Mouse (Mus musculus): ENCODE results near the gene Pigq. TPM values are rescaled to one million over a fixed set of nuclear protein-coding genes. Genes with fewer than 3 reads are reported as not detected.

Gene Pigq
- polyA plus RNA-seq, 1 experiment from 2014 or later = 50.5 TPM

DNA sequence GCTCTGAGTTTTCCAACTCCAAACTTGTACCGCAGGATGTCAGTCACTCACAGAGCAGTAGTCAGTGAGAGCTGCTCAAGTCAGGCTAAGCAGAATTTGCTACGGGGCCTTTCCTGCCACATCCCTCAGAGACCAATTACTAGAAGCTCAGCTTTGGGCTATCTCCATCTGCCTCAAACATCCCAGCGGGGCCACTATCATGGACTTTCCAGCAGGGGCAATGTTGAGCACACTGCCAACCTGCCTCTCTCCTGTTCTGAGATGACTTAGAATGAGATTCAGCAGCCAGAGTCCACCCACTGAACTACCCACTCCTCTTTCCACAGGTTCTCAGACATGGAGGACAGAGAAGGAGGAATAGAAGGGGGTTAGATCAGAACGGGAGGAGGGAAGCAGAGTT is 59.1 kb downstream of the Pigq start:
- H3K4me1 ChIP-seq = peaks cover 15% of the 10 kb centered on the region
- WGBS = 61% methylated on average over 4 of the region's 4 CpGs
- H3K36me3 ChIP-seq = peaks cover 80% of the 10 kb centered on the region

DNA sequence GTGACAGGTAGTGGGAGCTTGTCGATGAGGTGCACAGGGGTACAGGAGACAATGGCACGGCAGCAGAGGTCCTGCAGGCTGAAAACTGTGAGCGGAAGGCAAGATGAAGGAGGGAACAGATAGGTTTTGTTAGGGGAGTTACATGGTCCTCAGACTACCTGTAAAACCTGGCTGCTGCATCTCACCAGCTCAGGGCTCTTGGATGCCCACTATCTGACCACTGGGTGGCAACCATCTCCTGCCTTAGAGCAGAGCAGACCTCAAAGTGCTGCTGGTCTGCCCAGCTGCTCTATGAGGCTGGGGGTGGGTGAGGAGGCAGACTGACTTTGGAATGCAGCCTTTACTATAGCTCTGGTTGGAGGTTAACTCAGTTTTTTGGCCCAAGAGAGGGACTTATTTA is 60.9 kb downstream of the Pigq start:
- H3K4me3 ChIP-seq = no peak overlapping the region
- H3K4me1 ChIP-seq = peaks cover 20% of the 10 kb centered on the region
- H3K9me3 ChIP-seq = no peaks in the 10 kb centered on the region
- peaks cover 73% of the 10 kb centered on the region for H3K36me3 ChIP-seq
- no peak overlapping the region for H3K9ac ChIP-seq
- H3K4me2 ChIP-seq (replicated peaks) = no peak overlapping the region
- 93% methylated on average over 3 of the region's 3 CpGs for WGBS
- no peak overlapping the region for H3K27ac ChIP-seq
- H3K27me3 ChIP-seq = no peaks in the 10 kb centered on the region
- ATAC-seq (ENCODE audit: low FRiP score, low read depth) = no peak

More for the DNA sequence above, 59.1 kb downstream of the Pigq start:
- Histone ChIP-seq H3K27ac (no peak overlapping the region), H3K27me3 (no peaks in the 10 kb centered on the region), H3K9ac (no peak overlapping the region), H3K4me2 (replicated peaks) (no peak overlapping the region), H3K9me3 (no peaks in the 10 kb centered on the region), H3K4me3 (no peak overlapping the region)
- no peak for ATAC-seq (ENCODE audit: low FRiP score, low read depth)

DNA sequence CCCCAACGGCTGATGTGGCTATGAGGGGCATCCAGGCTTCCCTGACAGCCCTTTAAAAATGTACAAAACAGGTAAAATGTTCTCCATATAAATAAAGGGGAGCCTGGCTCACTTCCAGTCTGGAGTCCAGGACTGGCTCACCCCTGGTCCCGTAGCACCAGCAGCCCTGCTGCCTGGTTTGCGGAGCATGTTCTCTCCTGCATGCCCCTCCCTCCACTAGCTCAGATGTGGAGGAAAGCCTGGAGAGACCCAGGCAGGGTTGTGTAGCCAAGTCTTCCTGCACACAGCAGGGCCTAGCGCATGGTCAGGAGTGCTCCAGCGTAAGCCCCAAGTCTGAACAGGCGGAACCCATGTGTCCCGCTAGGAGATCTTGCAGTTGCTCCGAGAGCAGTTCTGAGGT is 61.5 kb downstream of the Pigq start:
- Histone ChIP-seq H3K4me2 (replicated peaks) (no peak overlapping the region), H3K4me1 (peaks cover 20% of the 10 kb centered on the region), H3K9me3 (no peaks in the 10 kb centered on the region), H3K27ac (no peak overlapping the region), H3K4me3 (no peak overlapping the region), H3K36me3 (peaks cover 73% of the 10 kb centered on the region), H3K9ac (no peak overlapping the region), H3K27me3 (no peaks in the 10 kb centered on the region)
- no peak for ATAC-seq (ENCODE audit: low FRiP score, low read depth)
- 83% methylated on average over 8 of the region's 8 CpGs for WGBS

DNA sequence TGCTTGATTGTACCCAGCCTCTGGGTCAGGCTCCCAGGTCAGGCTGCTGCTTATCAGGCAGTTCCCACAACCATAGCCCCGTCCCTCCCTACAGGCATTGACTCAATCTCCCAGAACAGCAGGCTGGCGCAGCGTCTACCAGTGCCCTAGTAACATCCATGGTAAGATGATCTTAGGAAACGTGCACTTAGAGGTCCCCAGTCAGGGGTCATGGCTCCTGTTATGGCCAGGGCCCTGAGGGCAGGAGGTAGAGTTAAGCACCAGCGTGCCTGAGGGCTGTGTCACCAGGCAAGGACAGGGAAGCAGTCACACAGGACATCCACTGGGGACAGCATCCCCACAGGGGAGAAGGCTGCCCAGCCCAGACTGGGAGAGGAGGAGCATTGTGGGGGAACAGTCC is 62.4 kb downstream of the Pigq start:
- ATAC-seq (ENCODE audit: low FRiP score, low read depth) = no peak
- Histone ChIP-seq H3K9me3 (no peaks in the 10 kb centered on the region), H3K4me2 (replicated peaks) (no peak overlapping the region), H3K4me3 (no peak overlapping the region), H3K9ac (no peak overlapping the region; the same call in 1 of the 2 replicates), H3K4me1 (peaks cover 20% of the 10 kb centered on the region), H3K27me3 (no peaks in the 10 kb centered on the region), H3K27ac (no peak overlapping the region), H3K36me3 (peaks cover 70% of the 10 kb centered on the region)
- 35% methylated on average over 5 of the region's 5 CpGs for WGBS

DNA sequence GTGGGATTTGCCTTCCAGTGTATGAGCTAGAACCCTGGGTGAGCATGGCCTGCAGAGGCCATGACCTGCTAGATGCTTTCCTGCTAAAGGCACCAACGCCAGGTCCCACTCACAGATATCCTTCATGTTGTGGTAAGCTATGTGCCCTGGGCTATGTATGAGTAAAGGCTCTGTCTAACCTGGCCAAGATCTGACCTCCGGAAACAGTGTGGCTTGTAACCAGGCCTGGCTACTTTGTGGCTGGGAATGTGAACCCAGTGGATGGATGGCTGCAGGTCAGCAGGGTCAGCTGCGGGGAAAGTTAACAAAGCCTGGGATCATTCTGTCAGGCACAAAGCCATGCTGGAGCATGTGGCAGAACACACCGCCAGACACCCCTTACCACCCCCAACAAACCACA is 63.0 kb downstream of the Pigq start:
- Histone ChIP-seq H3K9ac (no peak overlapping the region), H3K4me3 (no peak overlapping the region)

DNA sequence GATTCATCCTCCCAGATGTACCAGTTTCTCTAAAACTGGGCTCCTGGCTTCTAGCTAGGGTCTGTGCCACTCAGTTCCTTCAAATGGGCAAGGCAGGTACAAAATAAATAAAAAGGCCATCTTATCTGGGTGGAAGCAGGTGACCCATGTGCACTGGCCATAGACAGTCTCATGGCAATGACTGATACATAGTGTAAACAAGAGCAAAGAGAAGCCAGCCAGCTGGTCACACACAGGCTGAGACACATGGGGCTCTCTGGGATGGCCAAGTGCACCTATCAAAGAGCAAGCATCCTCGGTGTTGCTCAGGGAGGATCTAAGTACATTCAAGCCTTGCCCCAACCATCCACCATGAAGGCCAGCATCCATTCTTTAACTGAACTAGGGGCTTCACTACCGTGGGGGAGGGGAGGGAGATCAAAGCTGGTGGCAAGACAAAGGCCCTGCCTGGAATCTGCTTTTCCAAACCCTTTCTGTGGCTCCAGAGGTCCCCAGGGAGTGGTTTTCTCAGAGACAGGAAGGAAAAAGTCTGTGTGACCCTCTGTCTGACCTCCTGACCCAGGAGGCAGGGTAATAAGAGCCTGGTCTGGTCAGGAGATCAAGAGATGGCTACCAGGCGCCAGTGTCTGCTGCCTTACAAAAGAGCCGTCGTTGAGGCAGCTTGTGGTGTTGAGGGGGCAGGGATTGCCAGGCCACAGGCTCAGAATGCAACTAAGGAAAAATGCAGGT is 63.7 kb downstream of the Pigq start:
- no peaks in the 10 kb centered on the region for H3K9me3 ChIP-seq
- no peak overlapping the region for H3K4me2 ChIP-seq (replicated peaks)
- no peaks in the 10 kb centered on the region for H3K27me3 ChIP-seq
- H3K27ac ChIP-seq = no peak overlapping the region
- H3K4me1 ChIP-seq = peaks cover 31% of the 10 kb centered on the region
- WGBS = 13% methylated on average over 5 of the region's 5 CpGs
- H3K9ac ChIP-seq = no peak overlapping the region
- no peak for ATAC-seq (ENCODE audit: low FRiP score, low read depth)
- no peak overlapping the region for H3K4me3 ChIP-seq
- H3K36me3 ChIP-seq = peaks cover 64% of the 10 kb centered on the region

More for the DNA sequence above, 63.0 kb downstream of the Pigq start:
- Histone ChIP-seq H3K4me1 (peaks cover 25% of the 10 kb centered on the region), H3K4me2 (replicated peaks) (no peak overlapping the region), H3K9me3 (no peaks in the 10 kb centered on the region), H3K27me3 (no peaks in the 10 kb centered on the region), H3K27ac (0 out of 2 replicates have a peak overlapping the region, but pooled peaks have one; percentile 44), H3K36me3 (peaks cover 66% of the 10 kb centered on the region)
- WGBS = 23% methylated on average over 4 of the region's 4 CpGs
- ATAC-seq (ENCODE audit: low FRiP score, low read depth) = no peak

DNA sequence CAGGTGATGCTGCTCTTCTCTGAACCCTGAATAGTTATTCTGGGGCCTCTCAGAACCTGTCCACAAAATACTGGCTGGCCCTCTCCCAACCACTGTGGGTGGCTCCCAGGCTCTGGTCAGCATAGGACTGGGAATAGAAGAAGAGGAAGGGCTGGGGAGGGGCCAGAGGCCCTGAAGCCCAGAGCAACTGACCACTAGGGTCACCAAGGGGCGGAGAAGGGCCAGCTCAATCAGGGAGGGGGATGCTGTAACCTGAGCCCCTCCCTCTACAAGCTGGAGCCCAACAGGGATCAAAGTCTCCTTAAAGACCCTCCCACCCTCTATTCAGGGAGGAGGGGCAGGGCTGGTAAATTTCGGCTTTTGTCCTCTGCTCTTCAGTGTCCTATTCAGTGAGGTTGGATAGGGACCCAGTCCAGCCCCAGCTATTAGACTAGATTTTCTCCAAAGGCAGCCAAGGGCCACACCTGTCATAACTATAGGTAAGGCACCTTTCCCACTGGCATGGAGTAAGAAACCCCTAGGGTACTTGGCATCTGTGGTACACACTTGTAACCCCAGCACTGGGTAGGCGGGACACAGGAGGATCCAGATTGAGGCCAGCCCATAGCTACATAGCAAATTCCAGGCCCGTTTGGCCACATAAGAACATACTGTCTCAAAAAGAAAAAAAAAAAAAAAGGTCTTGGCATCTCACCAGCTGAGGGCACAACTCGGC is 64.4 kb downstream of the Pigq start, which contains the start of gene Wfikkn1:
Gene Wfikkn1 (minus strand): TSS at position 663 of the 715 bp plus-strand sequence.
- Histone ChIP-seq H3K36me3 (peaks cover 63% of the 10 kb centered on the region), H3K4me2 (replicated peaks) (no peak within 1 kb of the TSS), H3K4me1 (peaks cover 35% of the 10 kb centered on the region), H3K27ac (0 out of 2 replicates have a peak within 1 kb of the TSS, but pooled peaks have one; percentile 44), H3K9me3 (no peaks in the 10 kb centered on the region), H3K4me3 (no peak within 1 kb of the TSS), H3K9ac (peak within 1 kb of the TSS; percentile 35; the same call in 1 of the 2 replicates), H3K27me3 (no peaks in the 10 kb centered on the region)
- ATAC-seq (ENCODE audit: low FRiP score, low read depth) = no peak
- WGBS = 26% methylated on average over 5 of the region's 5 CpGs

DNA sequence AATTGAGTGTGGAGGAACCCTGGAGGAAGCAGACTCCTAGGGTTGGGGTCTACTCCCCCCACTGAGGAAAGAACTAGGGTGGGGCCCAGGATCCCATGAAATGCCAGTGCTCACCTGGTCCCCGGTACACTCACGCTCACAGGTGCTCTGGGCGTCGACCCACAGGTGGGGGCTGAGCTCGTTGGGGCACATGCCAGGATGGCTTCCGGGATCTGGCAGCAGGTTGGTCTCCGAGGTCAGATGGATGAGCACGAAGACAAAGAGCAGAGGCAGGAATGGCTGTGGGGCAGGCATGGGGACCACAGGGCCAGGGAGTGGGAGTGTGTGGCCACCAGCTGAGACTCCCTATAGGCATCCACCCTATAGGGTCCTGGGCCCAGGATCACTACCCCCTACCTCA is 65.0 kb downstream of the Pigq start:
- no peak overlapping the region for H3K27ac ChIP-seq
- H3K9ac ChIP-seq = peak overlapping the region; percentile 35; the same call in 1 of the 2 replicates
- ATAC-seq (ENCODE audit: low FRiP score, low read depth) = no peak
- peaks cover 35% of the 10 kb centered on the region for H3K4me1 ChIP-seq
- H3K4me3 ChIP-seq = no peak overlapping the region
- H3K27me3 ChIP-seq = no peaks in the 10 kb centered on the region
- WGBS = 82% methylated on average over 8 of the region's 8 CpGs
- H3K36me3 ChIP-seq = peaks cover 57% of the 10 kb centered on the region
- no peaks in the 10 kb centered on the region for H3K9me3 ChIP-seq
- H3K4me2 ChIP-seq (replicated peaks) = no peak overlapping the region

DNA sequence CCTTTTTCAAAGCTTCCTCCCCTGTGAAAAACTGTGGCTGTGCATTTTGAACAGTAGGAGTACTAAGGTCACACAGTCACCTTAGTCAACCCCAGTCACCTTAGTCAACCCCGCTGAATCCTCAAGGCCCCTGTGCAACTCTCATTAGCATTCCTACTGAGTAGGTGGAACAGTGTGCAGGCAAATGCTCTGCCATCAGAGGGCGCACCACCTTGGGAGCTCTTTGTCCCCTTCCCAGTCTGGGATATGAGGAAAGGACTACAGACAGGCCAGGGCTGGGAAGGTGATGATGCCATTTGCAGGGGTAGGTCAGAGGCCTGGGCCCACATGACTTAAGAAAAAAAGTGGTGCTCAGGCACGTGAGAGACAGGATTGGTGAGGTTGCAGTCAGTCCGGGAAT is 65.5 kb downstream of the Pigq start:
- Histone ChIP-seq H3K27ac (no peak overlapping the region), H3K36me3 (peaks cover 52% of the 10 kb centered on the region), H3K4me1 (peaks cover 37% of the 10 kb centered on the region), H3K4me2 (replicated peaks) (no peak overlapping the region), H3K9ac (no peak overlapping the region), H3K4me3 (no peak overlapping the region), H3K27me3 (no peaks in the 10 kb centered on the region), H3K9me3 (no peaks in the 10 kb centered on the region)
- 56% methylated on average over 4 of the region's 4 CpGs for WGBS
- no peak for ATAC-seq (ENCODE audit: low FRiP score, low read depth)

DNA sequence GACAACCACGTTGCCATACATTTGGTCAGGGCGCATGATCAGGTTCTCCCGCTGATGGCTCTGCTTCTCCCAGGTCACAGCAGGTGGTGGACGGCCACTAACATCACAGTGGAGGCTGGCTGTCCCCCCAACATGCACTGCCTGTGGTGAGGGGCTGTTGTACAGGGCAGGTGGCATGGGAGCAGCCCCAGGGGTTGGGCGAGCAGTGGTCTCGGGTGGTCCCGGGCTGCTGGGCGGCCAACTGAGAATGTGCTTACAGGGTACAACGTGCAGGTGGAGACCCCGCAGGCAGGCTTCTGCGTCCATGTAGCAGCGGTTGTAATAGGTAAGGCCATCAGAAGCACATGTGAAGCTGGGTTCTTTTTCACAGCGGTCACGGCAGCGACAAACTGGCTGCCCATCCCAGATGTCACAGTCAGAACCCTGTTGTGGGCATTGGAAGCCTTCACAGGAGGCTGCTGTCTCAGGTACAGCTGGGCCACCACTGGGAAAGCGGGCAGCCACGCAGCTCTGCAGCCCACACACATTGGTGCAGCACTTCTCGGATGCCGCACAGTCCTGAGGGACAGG is 66.0 kb downstream of the Pigq start:
- Histone ChIP-seq H3K9me3 (no peaks in the 10 kb centered on the region), H3K36me3 (peaks cover 46% of the 10 kb centered on the region), H3K9ac (no peak overlapping the region), H3K27ac (no peak overlapping the region), H3K4me1 (peaks cover 42% of the 10 kb centered on the region), H3K4me2 (replicated peaks) (no peak overlapping the region), H3K27me3 (no peaks in the 10 kb centered on the region), H3K4me3 (no peak overlapping the region)
- WGBS = 91% methylated on average over 19 of the region's 19 CpGs
- no peak for ATAC-seq (ENCODE audit: low FRiP score, low read depth)

DNA sequence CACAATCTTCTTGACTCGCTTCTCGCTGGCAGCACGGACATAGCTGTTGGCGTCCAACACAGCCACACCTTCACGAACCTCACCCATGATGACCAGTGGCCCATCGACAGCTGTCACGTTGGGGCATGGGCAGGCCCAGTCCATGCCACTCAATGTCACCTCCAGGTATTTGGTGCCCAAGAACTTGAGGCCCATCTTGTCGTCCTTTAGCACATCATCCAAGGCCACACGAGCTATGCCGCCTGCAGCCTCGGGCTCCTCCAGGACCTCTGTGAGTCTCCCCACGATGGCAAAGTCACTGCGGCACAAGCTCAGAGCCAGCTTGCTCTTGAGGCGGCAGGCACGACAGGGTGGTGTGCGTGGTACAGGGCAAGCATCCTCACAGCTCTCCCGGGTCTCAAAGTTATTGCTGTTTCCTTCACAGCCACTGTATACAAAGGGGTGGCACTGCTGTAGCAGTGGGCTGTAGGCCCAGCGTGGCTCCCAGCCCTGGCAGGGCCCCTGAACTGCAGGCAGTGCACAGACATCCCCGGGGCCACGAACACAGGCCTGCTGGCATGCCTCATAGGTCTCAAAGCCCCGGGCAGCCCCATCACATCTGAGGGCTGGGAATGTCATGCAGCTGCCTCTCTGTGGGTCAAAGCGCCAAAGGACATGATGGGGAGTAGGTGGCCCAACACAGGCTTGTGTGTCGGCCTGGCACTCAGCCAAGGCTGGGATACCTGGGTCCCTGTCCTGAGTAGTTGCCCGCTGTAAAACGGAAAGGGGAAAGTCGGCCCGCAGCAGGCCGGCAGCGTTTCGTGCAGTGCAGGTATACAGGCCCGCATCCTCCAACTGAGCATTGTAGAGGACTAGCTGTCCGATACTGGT is 66.8 kb downstream of the Pigq start:
- H3K4me1 ChIP-seq = peaks cover 42% of the 10 kb centered on the region
- H3K4me3 ChIP-seq = no peak overlapping the region
- H3K36me3 ChIP-seq = peaks cover 39% of the 10 kb centered on the region
- no peak overlapping the region for H3K4me2 ChIP-seq (replicated peaks)
- 93% methylated on average over 32 of the region's 32 CpGs for WGBS
- H3K27me3 ChIP-seq = no peaks in the 10 kb centered on the region
- H3K9me3 ChIP-seq = no peaks in the 10 kb centered on the region
- ATAC-seq (ENCODE audit: low FRiP score, low read depth) = no peak
- H3K9ac ChIP-seq = no peak overlapping the region
- no peak overlapping the region for H3K27ac ChIP-seq
